Mouse (Mus musculus) liver, embryonic 14.5 days (tissue): ENCODE data around the gene Fsd2. TPM values are rescaled to one million over a fixed set of nuclear protein-coding genes. Genes with fewer than 3 reads are reported as not detected.

Experiments
- ATAC-seq: fragments of 200-750 bp; cut with Nextera tagmentation; 2 replicates; pipeline ENCODE4 v1.8.0; 2017; ENCODE audit warnings: moderate number of reproducible peaks, mild to moderate bottlenecking, moderate library complexity; ENCODE audit not compliant: insufficient read depth
- DNase-seq, 3 experiments: peaks; one replicate each; pipeline ENCODE4 v3.0.0-alpha.2; 2012 to 2013; ENCODE audit warnings: low read depth in 3 of 3, low spot score in 3 of 3
- H3K27ac ChIP-seq: fragments of 300-500 bp; sonication (generic); 2 replicates; pipeline ENCODE4 v1.5.1; 2014; ENCODE audit warnings: moderate library complexity, mild to moderate bottlenecking, control low read depth, inconsistent platforms
- H3K27me3 ChIP-seq: fragments of 300-500 bp; sonication (generic); 2 replicates; pipeline ENCODE4 v1.6.1; 2014; ENCODE audit warnings: mild to moderate bottlenecking, low read length, moderate library complexity; ENCODE audit not compliant: control insufficient read depth, insufficient read depth
- H3K36me3 ChIP-seq: fragments of 300-500 bp; sonication (generic); replicated peaks from 2 replicates; pipeline ENCODE4 v1.6.1; 2014; ENCODE audit warnings: low read depth; ENCODE audit not compliant: control insufficient read depth, insufficient read depth
- H3K4me1 ChIP-seq, 2 experiments: fragments of 200-500 bp in 1 of 2; fragments of 300-500 bp in 1 of 2; sonication (generic) in 1 of 2; replicated peaks; 2 replicates each; pipeline ENCODE4 v1.6.1; 2012 to 2014; ENCODE audit warnings: antibody characterized with exemption in 1 of 2, inconsistent platforms in 1 of 2, low read length in 1 of 2; ENCODE audit not compliant: control insufficient read depth in 2 of 2, insufficient read depth in 2 of 2
- H3K4me2 ChIP-seq: fragments of 300-500 bp; sonication (generic); 2 replicates; pipeline ENCODE4 v1.6.1; 2014; ENCODE audit warnings: low read depth, mild to moderate bottlenecking, control low read depth, moderate library complexity
- H3K4me3 ChIP-seq, 2 experiments: fragments of 200-500 bp in 1 of 2; fragments of 300-500 bp in 1 of 2; sonication (generic) in 1 of 2; 2 replicates each; pipeline ENCODE4 v1.5.1; 2012 to 2014; ENCODE audit warnings: low read depth in 2 of 2, low read length in 2 of 2, mild to moderate bottlenecking in 2 of 2, control low read depth in 1 of 2, inconsistent platforms in 1 of 2, moderate library complexity in 1 of 2; ENCODE audit not compliant: insufficient read depth in 1 of 2
- H3K9ac ChIP-seq: fragments of 300-500 bp; sonication (generic); replicated peaks from 2 replicates; pipeline ENCODE4 v1.6.1; 2014; ENCODE audit warnings: mild to moderate bottlenecking, control low read depth, moderate library complexity
- H3K9me3 ChIP-seq: fragments of 300-500 bp; sonication (generic); 2 replicates; pipeline ENCODE4 v1.6.1; 2016; ENCODE audit warnings: low read length, mixed read lengths; ENCODE audit not compliant: control insufficient read depth
- CTCF ChIP-seq: IDR thresholded peaks from 2 replicates; pipeline ENCODE4 v1.5.1; 2016; ENCODE audit warnings: antibody characterized with exemption, low read depth, control low read depth
- EP300 ChIP-seq: IDR thresholded peaks from 2 replicates; pipeline ENCODE4 v1.6.1; 2016; ENCODE audit warnings: antibody characterized with exemption, low read depth
- WGBS: fragments of 180-500 bp; shearing (Covaris S2); extraction: QIAGEN DNeasy Blood & Tissue Kit; methylation state at CpG from one replicate; pipeline ENCODE4 v1.1.7; 2014; ENCODE audit not compliant: insufficient replicate concordance; 5-methylcytosine and 5-hydroxymethylcytosine counted together
- polyA plus RNA-seq, 2 experiments: library from polyadenylated mRNA; depleted of rRNA in 1 of 2; stranded (reverse) in 1 of 2; unstranded in 1 of 2; fragments of >200 nt; fragmentation: Nextera tagmentation in 1 of 2; extraction: Ambion mirVana in 1 of 2; gene quantifications; 2 replicates each; pipeline versions ENCODE4 v1.2.1 to v1.2.3; 2012 to 2014

Gene Fsd2
- polyA plus RNA-seq, 2 experiments: 0.08 to 0.19 TPM

GRCm38 (mm10) chr7:81595056-81595455 is 28.3 kb upstream of the Fsd2 start:
- Histone ChIP-seq H3K27me3 (no peaks in the 10 kb centered on the region), H3K27ac (no peak overlapping the region), H3K9me3 (no peaks in the 10 kb centered on the region), H3K4me3 (no peak overlapping the region), H3K4me1 (no peaks in the 10 kb centered on the region), H3K9ac (no peak overlapping the region), H3K36me3 (peaks cover 62% of the 10 kb centered on the region), H3K4me2 (no peak overlapping the region)
- no peak for ATAC-seq
- TF ChIP-seq CTCF (no peak), EP300 (no peak)
- 85% methylated on average over 5 of the region's 5 CpGs for WGBS
- no peak for DNase-seq

GRCm38 (mm10) chr7:81593387-81593786 is 26.6 kb upstream of the Fsd2 start:
- WGBS: 81% methylated on average over 8 of the region's 8 CpGs
- ATAC-seq (no peak), DNase-seq (no peak)
- TF ChIP-seq EP300 (no peak), CTCF (no peak)
- H3K27me3 ChIP-seq: no peaks in the 10 kb centered on the region
- H3K4me2 ChIP-seq: no peak overlapping the region
- peaks cover 70% of the 10 kb centered on the region for H3K36me3 ChIP-seq
- H3K9me3 ChIP-seq: no peaks in the 10 kb centered on the region
- no peak overlapping the region for H3K4me3 ChIP-seq
- no peaks in the 10 kb centered on the region for H3K4me1 ChIP-seq
- H3K27ac ChIP-seq: no peak overlapping the region
- H3K9ac ChIP-seq: no peak overlapping the region

- DNase-seq (no peak), ATAC-seq (no peak)
- Histone ChIP-seq H3K9ac (no peak overlapping the region), H3K4me1 (no peaks in the 10 kb centered on the region), H3K27ac (no peak overlapping the region), H3K36me3 (peaks cover 70% of the 10 kb centered on the region), H3K4me2 (no peak overlapping the region), H3K9me3 (no peaks in the 10 kb centered on the region), H3K4me3 (no peak overlapping the region), H3K27me3 (no peaks in the 10 kb centered on the region)
- TF ChIP-seq CTCF (no peak), EP300 (no peak)
- WGBS: 73% methylated on average over 9 of the region's 9 CpGs
Measured at GRCm38 (mm10) chr7:81592686-81593085, 25.9 kb upstream of the Fsd2 start.

- peak in 1 of 3 experiments; percentile 27 for DNase-seq
- H3K36me3 ChIP-seq: peaks cover 59% of the 10 kb centered on the region
- ATAC-seq: peak; percentile 73
Measured at GRCm38 (mm10) chr7:81587238-81587637, 20.5 kb upstream of the Fsd2 start.

GRCm38 (mm10) chr7:81585326-81585725 is 18.6 kb upstream of the Fsd2 start:
- Histone ChIP-seq H3K4me3 (no peak overlapping the region), H3K27me3 (no peaks in the 10 kb centered on the region), H3K9ac (no peak overlapping the region), H3K27ac (no peak overlapping the region), H3K4me2 (no peak overlapping the region), H3K36me3 (peaks cover 45% of the 10 kb centered on the region), H3K9me3 (no peaks in the 10 kb centered on the region), H3K4me1 (peaks cover 0 to 5% of the 10 kb centered on the region in 2 experiments; a peak in 2 of 4 replicates)
- ATAC-seq (no peak), DNase-seq (no peak)
- 83% methylated on average over 7 of the region's 7 CpGs for WGBS
- TF ChIP-seq CTCF (no peak), EP300 (no peak)

More at GRCm38 (mm10) chr7:81587238-81587637, 20.5 kb upstream of the Fsd2 start:
- H3K4me3 ChIP-seq: no peak overlapping the region
- peaks cover 0 to 5% of the 10 kb centered on the region in 2 experiments; a peak in 2 of 4 replicates for H3K4me1 ChIP-seq
- 79% methylated on average over 4 of the region's 4 CpGs for WGBS
- H3K27ac ChIP-seq: no peak overlapping the region; the same call in 1 of the 2 replicates
- TF ChIP-seq EP300 (no peak), CTCF (no peak)
- no peak overlapping the region for H3K4me2 ChIP-seq
- no peaks in the 10 kb centered on the region for H3K27me3 ChIP-seq
- H3K9ac ChIP-seq: no peak overlapping the region
- H3K9me3 ChIP-seq: no peaks in the 10 kb centered on the region
